Mouse (Mus musculus): ENCODE measurements around the gene Rras2.
A peak's percentile ranks its signal among the peaks of the same experiment; 100 is the strongest.

- TF ChIP-seq CTCF (IDR thresholded peaks at IDR 0.05; ENCODE audit: low read depth, low read length): peak; percentile 75
- no peak for TF ChIP-seq POLR2A (IDR thresholded peaks at IDR 0.05; ENCODE audit: extremely low read depth, insufficient read depth, low read length)
Measured at GRCm38 (mm10) chr7:114020704-114021093, 96.9 kb downstream of the Rras2 start.

Measured in liver, adult 2 months (tissue).